In the genomic region with DNA sequence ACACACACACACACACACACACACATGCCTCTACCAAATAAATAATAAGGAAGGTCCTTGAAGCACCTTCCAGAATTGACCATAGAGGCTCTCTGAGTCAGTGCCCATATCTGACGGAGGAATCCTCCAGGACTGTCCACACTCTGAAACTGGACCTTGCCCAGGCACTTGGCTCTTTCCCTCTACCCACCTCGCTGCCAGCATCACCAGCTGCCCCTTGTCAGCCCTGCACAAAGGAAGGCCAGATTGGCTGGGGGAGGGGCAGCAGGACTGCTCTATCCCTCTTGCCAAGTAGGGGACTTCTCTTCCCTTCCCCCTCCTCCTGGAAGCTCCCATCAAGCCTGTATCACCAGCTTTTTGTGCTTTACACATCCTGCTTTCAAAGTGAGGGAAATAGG, we compare ENCODE assay signal across 9 mouse cellular contexts. TPM values are rescaled to one million over a fixed set of nuclear protein-coding genes. Genes with fewer than 3 reads are reported as not detected.
DNase-seq lines count a peak whose midpoint lies in the region; ATAC-seq and TF ChIP-seq lines count a peak whose summit lies in the region.
"Had no signal": no experiment of that assay in that cellular context is flagged by ENCODE, and none has a peak within 500 bp of the region (broad histone marks: within the 10 kb centered on the region; RNA-seq: fewer than 3 reads in every experiment).

No protein-coding gene starts in this region.

- intact Hi-C loops in heart, adult 2 months (cut with DNase I), result no loop called here

- H3K9me3 ChIP-seq in heart, embryonic 10.5 days, result no peaks in the 10 kb centered on the region
- H3K9me3 ChIP-seq in kidney, embryonic 14.5 days (ENCODE audit: control insufficient read depth, low read length), result no peaks in the 10 kb centered on the region
- H3K9me3 ChIP-seq in midbrain, embryonic 12.5 days, result no peaks in the 10 kb centered on the region
- H3K9me3 ChIP-seq in intestine, embryonic 15.5 days, result no peaks in the 10 kb centered on the region
- H3K9me3 ChIP-seq: embryonic facial prominence, embryonic 12.5 days had no signal

- 22% methylated on average over 2 of the region's 2 CpGs for WGBS in heart, adult 2 months
- 40% methylated on average over 2 of the region's 2 CpGs for WGBS in heart, embryonic 10.5 days
- 28% methylated on average over 2 of the region's 2 CpGs for WGBS in kidney, embryonic 14.5 days
- 34% methylated on average over 2 of the region's 2 CpGs for WGBS in midbrain, embryonic 12.5 days
- WGBS in intestine, embryonic 15.5 days, result 33% methylated on average over 2 of the region's 2 CpGs

- TF ChIP-seq POLR2A in heart, adult 2 months (IDR thresholded peaks at IDR 0.05; ENCODE audit: insufficient read depth, low read depth, low read length), result no peak

- H3K9ac ChIP-seq in heart, adult 2 months (ENCODE audit: low read depth, low read length), result no peak overlapping the region
- H3K9ac ChIP-seq in kidney, embryonic 14.5 days (ENCODE audit: low read depth, low read length), result no peak overlapping the region
- no peak overlapping the region for H3K9ac ChIP-seq in midbrain, embryonic 12.5 days (replicated peaks)
- no peak overlapping the region for H3K9ac ChIP-seq in intestine, embryonic 15.5 days
- H3K9ac ChIP-seq: embryonic facial prominence, embryonic 12.5 days had no signal

- peak; percentile 20; the same call in 1 of the 2 replicates for ATAC-seq in kidney, embryonic 14.5 days (ENCODE audit: low FRiP score, low TSS enrichment)
- ATAC-seq in midbrain, embryonic 12.5 days (ENCODE audit: low FRiP score, low read depth), result peak; percentile 82
- no peak for ATAC-seq in intestine, embryonic 15.5 days

- no peaks in the 10 kb centered on the region for H3K36me3 ChIP-seq in heart, adult 2 months (ENCODE audit: control insufficient read depth, insufficient read depth, low read length)
- no peaks in the 10 kb centered on the region for H3K36me3 ChIP-seq in heart, embryonic 10.5 days
- no peaks in the 10 kb centered on the region for H3K36me3 ChIP-seq in kidney, embryonic 14.5 days (ENCODE audit: control insufficient read depth, insufficient read depth, low read length)
- no peaks in the 10 kb centered on the region for H3K36me3 ChIP-seq in midbrain, embryonic 12.5 days
- H3K36me3 ChIP-seq in intestine, embryonic 15.5 days, result no peaks in the 10 kb centered on the region
- H3K36me3 ChIP-seq: embryonic facial prominence, embryonic 12.5 days had no signal

- TF ChIP-seq CTCF in heart, adult 2 months (IDR thresholded peaks at IDR 0.05), result no peak

- peak; percentile 53 to 77 for DNase-seq in heart, adult 2 months
- DNase-seq in heart, embryonic 10.5 days (ENCODE audit: low spot score), result no peak
- peak; percentile 99 for DNase-seq in cerebellum, adult 9-11 months
- DNase-seq in gastrocnemius, postnatal 25 days, result peak; percentile 53
- no peak for DNase-seq in thymus, postnatal 4 days

- no peak overlapping the region for H3K27ac ChIP-seq in heart, adult 2 months
- no peak overlapping the region for H3K27ac ChIP-seq in heart, embryonic 10.5 days
- H3K27ac ChIP-seq in kidney, embryonic 14.5 days (ENCODE audit: low read depth, low read length), result no peak overlapping the region
- 0 out of 2 replicates have a peak overlapping the region, but pooled peaks have one; percentile 4 for H3K27ac ChIP-seq in midbrain, embryonic 12.5 days (replicated peaks)
- H3K27ac ChIP-seq in intestine, embryonic 15.5 days, result no peak overlapping the region
- H3K27ac ChIP-seq: embryonic facial prominence, embryonic 12.5 days had no signal

- H3K4me2 ChIP-seq in kidney, embryonic 14.5 days (replicated peaks; ENCODE audit: low read depth, low read length), result no peak overlapping the region
- H3K4me2 ChIP-seq in midbrain, embryonic 12.5 days (replicated peaks), result no peak overlapping the region
- H3K4me2 ChIP-seq in intestine, embryonic 15.5 days (replicated peaks), result no peak overlapping the region
- H3K4me2 ChIP-seq: embryonic facial prominence, embryonic 12.5 days had no signal

- TF ChIP-seq EP300 in heart, adult 2 months (IDR thresholded peaks at IDR 0.05; ENCODE audit: insufficient read depth, low read depth, low read length), result peak; percentile 81

- no peak overlapping the region for H3K4me3 ChIP-seq in heart, adult 2 months
- H3K4me3 ChIP-seq in heart, embryonic 10.5 days, result no peak overlapping the region
- no peak overlapping the region for H3K4me3 ChIP-seq in kidney, embryonic 14.5 days (ENCODE audit: low read length)
- no peak overlapping the region for H3K4me3 ChIP-seq in midbrain, embryonic 12.5 days
- no peak overlapping the region for H3K4me3 ChIP-seq in intestine, embryonic 15.5 days (replicated peaks)
- H3K4me3 ChIP-seq: embryonic facial prominence, embryonic 12.5 days had no signal

- H3K27me3 ChIP-seq in heart, adult 2 months (ENCODE audit: control insufficient read depth, insufficient read depth, low read length), result no peaks in the 10 kb centered on the region
- H3K27me3 ChIP-seq in heart, embryonic 10.5 days (ENCODE audit: insufficient read depth, poor library complexity, severe bottlenecking), result no peaks in the 10 kb centered on the region
- H3K27me3 ChIP-seq in kidney, embryonic 14.5 days (ENCODE audit: control insufficient read depth, insufficient read depth, low read length), result no peaks in the 10 kb centered on the region
- no peaks in the 10 kb centered on the region for H3K27me3 ChIP-seq in midbrain, embryonic 12.5 days
- H3K27me3 ChIP-seq in intestine, embryonic 15.5 days (replicated peaks), result peaks cover 5% of the 10 kb centered on the region; the same call in 1 of the 2 replicates
- H3K27me3 ChIP-seq: embryonic facial prominence, embryonic 12.5 days had no signal

- no peaks in the 10 kb centered on the region for H3K4me1 ChIP-seq in heart, adult 2 months (ENCODE audit: control insufficient read depth, insufficient read depth, low read length)
- peaks cover 11% of the 10 kb centered on the region for H3K4me1 ChIP-seq in heart, embryonic 10.5 days
- no peaks in the 10 kb centered on the region for H3K4me1 ChIP-seq in kidney, embryonic 14.5 days (ENCODE audit: control insufficient read depth, insufficient read depth, low read length)
- peaks cover 28% of the 10 kb centered on the region for H3K4me1 ChIP-seq in midbrain, embryonic 12.5 days
- no peaks in the 10 kb centered on the region for H3K4me1 ChIP-seq in intestine, embryonic 15.5 days (replicated peaks)

- no peaks in the 10 kb centered on the region for H3K79me2 ChIP-seq in heart, adult 2 months (replicated peaks; ENCODE audit: control insufficient read depth, insufficient read depth, low read length)

RNA-seq across cellular contexts. Expression of gene Gramd1b, which starts 6.5 kb away (rescaled TPM):
- 10 to 100 TPM; 17.3 to 25.0 TPM for total RNA-seq in heart, adult 2 months (2021)
- 16.9 and 29.1 TPM in 2 replicates for polyA plus RNA-seq in heart, adult 2 months (2012; rRNA removed)
- 5.0 and 10.1 TPM in 2 replicates for polyA plus RNA-seq in heart, embryonic 10.5 days (2016; fragmentation: Nextera tagmentation; extraction: Ambion mirVana)
- 1 to 10 TPM; 6.1 to 7.4 TPM for total RNA-seq in gastrocnemius, postnatal 25 days (2021)
- polyA plus RNA-seq in kidney, embryonic 14.5 days (2014; fragmentation: Nextera tagmentation; extraction: Ambion mirVana), result 6.1 and 7.4 TPM in 2 replicates
- 4.9 and 5.4 TPM in 2 replicates for polyA plus RNA-seq in midbrain, embryonic 12.5 days (2016; fragmentation: Nextera tagmentation; extraction: Ambion mirVana)
- polyA plus RNA-seq in intestine, embryonic 15.5 days (2015; fragmentation: Nextera tagmentation; extraction: Ambion mirVana), result 3.0 and 3.9 TPM in 2 replicates

Comparison
In these comparisons a context has a peak if more than half of its experiments do, and no peak if none do; other contexts are left out.
1. DNase-seq: peak in heart, adult 2 months (2 of 2), cerebellum, adult 9-11 months (single experiment) and gastrocnemius, postnatal 25 days (single experiment); none in heart, embryonic 10.5 days (single experiment) and thymus, postnatal 4 days (single experiment).